Mouse (Mus musculus): ENCODE measurements around the gene Hes1. TPM values are rescaled to one million over a fixed set of nuclear protein-coding genes. Genes with fewer than 3 reads are reported as not detected.

Hes1 gene
- polyA plus RNA-seq, 1 experiment from 2014 or later = 102 TPM

GRCm38 (mm10) chr16:30096475-30096874, 32.3 kb downstream of the Hes1 start:
- no peak overlapping the region for H3K27ac ChIP-seq
- DNase-seq (ENCODE audit: low spot score) = peak; percentile 23

GRCm38 (mm10) chr16:30099124-30099523, 34.9 kb downstream of the Hes1 start:
- H3K4me1 ChIP-seq (replicated peaks; ENCODE audit: insufficient read depth, low read length) = peaks cover 18% of the 10 kb centered on the region
- peak; percentile 33 for DNase-seq (ENCODE audit: low spot score)
- 43% methylated on average over 5 of the region's 5 CpGs for whole genome bisulfite sequencing
- H3K4me3 ChIP-seq (replicated peaks; ENCODE audit: low read depth, low read length) = no peak overlapping the region
- no peaks in the 10 kb centered on the region for H3K9me3 ChIP-seq (replicated peaks; ENCODE audit: low read length)
- no peak for ATAC-seq (replicated peaks; ENCODE audit: low FRiP score, low read depth)
- no peak overlapping the region for H3K27ac ChIP-seq
- no peaks in the 10 kb centered on the region for H3K36me3 ChIP-seq (ENCODE audit: insufficient read depth, low read length)
- no peak overlapping the region for H3K9ac ChIP-seq (ENCODE audit: low read depth, low read length)
- no peaks in the 10 kb centered on the region for H3K27me3 ChIP-seq (ENCODE audit: insufficient read depth, low read length)
- TF ChIP-seq CTCF (IDR thresholded peaks at IDR 0.05; ENCODE audit: low read depth) = no peak
- no peak overlapping the region for H3K4me2 ChIP-seq (ENCODE audit: low read length)

More at GRCm38 (mm10) chr16:30096475-30096874, 32.3 kb downstream of the Hes1 start:
- Histone ChIP-seq H3K4me3 (replicated peaks; ENCODE audit: low read depth, low read length) (no peak overlapping the region), H3K4me2 (ENCODE audit: low read length) (no peak overlapping the region), H3K27me3 (ENCODE audit: insufficient read depth, low read length) (no peaks in the 10 kb centered on the region), H3K4me1 (replicated peaks; ENCODE audit: insufficient read depth, low read length) (peaks cover 6% of the 10 kb centered on the region; the same call in 1 of the 2 replicates), H3K9ac (ENCODE audit: low read depth, low read length) (no peak overlapping the region), H3K36me3 (ENCODE audit: insufficient read depth, low read length) (no peaks in the 10 kb centered on the region), H3K9me3 (replicated peaks; ENCODE audit: low read length) (no peaks in the 10 kb centered on the region)
- TF ChIP-seq CTCF (IDR thresholded peaks at IDR 0.05; ENCODE audit: low read depth) = no peak
- ATAC-seq (replicated peaks; ENCODE audit: low FRiP score, low read depth) = no peak
- whole genome bisulfite sequencing = 20% methylated on average over 7 of the region's 7 CpGs

- no peaks in the 10 kb centered on the region for H3K27me3 ChIP-seq (ENCODE audit: insufficient read depth, low read length)
- H3K9me3 ChIP-seq (replicated peaks; ENCODE audit: low read length) = no peaks in the 10 kb centered on the region
- no peaks in the 10 kb centered on the region for H3K36me3 ChIP-seq (ENCODE audit: insufficient read depth, low read length)
- no peak for TF ChIP-seq CTCF (IDR thresholded peaks at IDR 0.05; ENCODE audit: low read depth)
- ATAC-seq (replicated peaks; ENCODE audit: low FRiP score, low read depth) = peak; percentile 77
- no peak overlapping the region for H3K4me3 ChIP-seq (replicated peaks; ENCODE audit: low read depth, low read length)
- DNase-seq (ENCODE audit: low spot score) = peak; percentile 89
- no peak overlapping the region for H3K9ac ChIP-seq (ENCODE audit: low read depth, low read length)
- 0 out of 2 replicates have a peak overlapping the region, but pooled peaks have one; percentile 32 for H3K27ac ChIP-seq
- 4% methylated on average over 10 of the region's 10 CpGs for WGBS
- H3K4me1 ChIP-seq (replicated peaks; ENCODE audit: insufficient read depth, low read length) = peaks cover 12% of the 10 kb centered on the region
- no peak overlapping the region for H3K4me2 ChIP-seq (ENCODE audit: low read length)
Observed at GRCm38 (mm10) chr16:30102149-30102915, 38.1 kb downstream of the Hes1 start.

GRCm38 (mm10) chr16:30102982-30103381, 38.8 kb downstream of the Hes1 start:
- no peaks in the 10 kb centered on the region for H3K27me3 ChIP-seq (ENCODE audit: insufficient read depth, low read length)
- H3K4me3 ChIP-seq (replicated peaks; ENCODE audit: low read depth, low read length) = no peak overlapping the region
- no peak overlapping the region for H3K9ac ChIP-seq (ENCODE audit: low read depth, low read length)
- H3K9me3 ChIP-seq (replicated peaks; ENCODE audit: low read length) = no peaks in the 10 kb centered on the region
- no peak for TF ChIP-seq CTCF (IDR thresholded peaks at IDR 0.05; ENCODE audit: low read depth)
- peak; percentile 76 for DNase-seq (ENCODE audit: low spot score)
- no peaks in the 10 kb centered on the region for H3K36me3 ChIP-seq (ENCODE audit: insufficient read depth, low read length)
- no peak overlapping the region for H3K4me2 ChIP-seq (ENCODE audit: low read length)
- peaks cover 12% of the 10 kb centered on the region for H3K4me1 ChIP-seq (replicated peaks; ENCODE audit: insufficient read depth, low read length)
- WGBS = 8% methylated on average over 3 of the region's 3 CpGs
- peak overlapping the region; percentile 14; the same call in 1 of the 2 replicates for H3K27ac ChIP-seq
- peak; percentile 55 for ATAC-seq (replicated peaks; ENCODE audit: low FRiP score, low read depth)

- WGBS = 29% methylated on average over 6 of the region's 6 CpGs
- DNase-seq (ENCODE audit: low spot score) = no peak
- TF ChIP-seq CTCF (IDR thresholded peaks at IDR 0.05; ENCODE audit: low read depth) = no peak
- ATAC-seq (replicated peaks; ENCODE audit: low FRiP score, low read depth) = no peak
- H3K4me2 ChIP-seq (ENCODE audit: low read length) = no peak overlapping the region
- peaks cover 12% of the 10 kb centered on the region for H3K4me1 ChIP-seq (replicated peaks; ENCODE audit: insufficient read depth, low read length)
- H3K27me3 ChIP-seq (ENCODE audit: insufficient read depth, low read length) = no peaks in the 10 kb centered on the region
- no peak overlapping the region for H3K4me3 ChIP-seq (replicated peaks; ENCODE audit: low read depth, low read length)
- 0 out of 2 replicates have a peak overlapping the region, but pooled peaks have one; percentile 14 for H3K27ac ChIP-seq
- H3K9ac ChIP-seq (ENCODE audit: low read depth, low read length) = no peak overlapping the region
- H3K9me3 ChIP-seq (replicated peaks; ENCODE audit: low read length) = no peaks in the 10 kb centered on the region
- no peaks in the 10 kb centered on the region for H3K36me3 ChIP-seq (ENCODE audit: insufficient read depth, low read length)
Observed at GRCm38 (mm10) chr16:30103495-30103894, 39.3 kb downstream of the Hes1 start.

GRCm38 (mm10) chr16:30104363-30104762, 40.2 kb downstream of the Hes1 start:
- no peaks in the 10 kb centered on the region for H3K27me3 ChIP-seq (ENCODE audit: insufficient read depth, low read length)
- no peak overlapping the region for H3K27ac ChIP-seq
- peaks cover 12% of the 10 kb centered on the region for H3K4me1 ChIP-seq (replicated peaks; ENCODE audit: insufficient read depth, low read length)
- H3K9me3 ChIP-seq (replicated peaks; ENCODE audit: low read length) = no peaks in the 10 kb centered on the region
- H3K4me3 ChIP-seq (replicated peaks; ENCODE audit: low read depth, low read length) = no peak overlapping the region
- ATAC-seq (replicated peaks; ENCODE audit: low FRiP score, low read depth) = no peak
- H3K36me3 ChIP-seq (ENCODE audit: insufficient read depth, low read length) = no peaks in the 10 kb centered on the region
- H3K4me2 ChIP-seq (ENCODE audit: low read length) = no peak overlapping the region
- no peak for DNase-seq (ENCODE audit: low spot score)
- WGBS = 85% methylated on average over 3 of the region's 3 CpGs
- no peak for TF ChIP-seq CTCF (IDR thresholded peaks at IDR 0.05; ENCODE audit: low read depth)
- H3K9ac ChIP-seq (ENCODE audit: low read depth, low read length) = no peak overlapping the region
